Mouse (Mus musculus): Measurements from ENCODE around the gene Cryaa.

DNA sequence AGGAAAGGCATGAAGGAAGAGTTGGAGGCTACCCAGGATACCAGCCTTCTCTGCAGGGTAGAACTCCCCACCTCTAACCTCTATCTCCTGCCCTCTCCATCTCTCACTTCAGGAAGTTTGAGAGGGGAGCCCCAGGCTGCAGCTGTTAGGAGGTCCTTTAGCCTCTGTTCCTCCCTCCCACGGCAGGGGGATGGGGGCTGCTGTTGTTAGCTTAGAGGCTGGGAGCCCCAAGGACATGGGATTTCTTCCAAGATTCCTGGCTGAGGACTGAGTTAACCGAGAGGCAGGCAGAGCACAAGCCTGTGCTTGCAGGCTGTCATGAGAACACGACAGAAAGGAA, 8.6 kb downstream of the Cryaa start:
- TF ChIP-seq CTCF (IDR thresholded peaks at IDR 0.05; ENCODE audit: insufficient read depth, low read depth, low read length) (no peak), POLR2A (IDR thresholded peaks at IDR 0.05; ENCODE audit: insufficient read depth, low read depth, low read length) (no peak)

All from olfactory bulb, adult 2 months (tissue).